9 mouse cellular contexts compared by ENCODE assay signal in genomic region chr1:160259884-160260283, GRCm38 (mm10). TPM values are rescaled to one million over a fixed set of nuclear protein-coding genes. Genes with fewer than 3 reads are reported as not detected.
A peak's percentile ranks its signal among the peaks of the same experiment; 100 is the strongest.
DNase-seq lines count a peak whose midpoint lies in the region; ATAC-seq and TF ChIP-seq lines count a peak whose summit lies in the region.
"Had no signal": no experiment of that assay in that cellular context is flagged by ENCODE, and none has a peak within 500 bp of the region (broad histone marks: within the 10 kb centered on the region; RNA-seq: fewer than 3 reads in every experiment).

No protein-coding gene starts in this region.

- no peak for TF ChIP-seq CTCF in liver, postnatal 0 days (IDR thresholded peaks at IDR 0.05; ENCODE audit: low read depth)
- TF ChIP-seq CTCF in midbrain, postnatal 0 days (IDR thresholded peaks at IDR 0.05): no peak
- TF ChIP-seq CTCF in gastrocnemius, adult 2 months (IDR thresholded peaks at IDR 0.05): no peak
- TF ChIP-seq CTCF in heart, adult 2 months (IDR thresholded peaks at IDR 0.05): no peak

- no peak for TF ChIP-seq EP300 in liver, postnatal 0 days (IDR thresholded peaks at IDR 0.05; ENCODE audit: low read depth)
- no peak for TF ChIP-seq EP300 in heart, adult 2 months (IDR thresholded peaks at IDR 0.05; ENCODE audit: insufficient read depth, low read depth, low read length)

- no peaks in the 10 kb centered on the region for H3K79me2 ChIP-seq in heart, adult 2 months (replicated peaks; ENCODE audit: control insufficient read depth, insufficient read depth, low read length)

- 71% methylated on average over 7 of the region's 7 CpGs for WGBS in liver, postnatal 0 days (ENCODE audit: insufficient replicate concordance)
- 69% methylated on average over 7 of the region's 7 CpGs for WGBS in liver, embryonic 12.5 days (ENCODE audit: insufficient replicate concordance)
- WGBS in embryonic facial prominence, embryonic 11.5 days: 55% methylated on average over 7 of the region's 7 CpGs
- WGBS in midbrain, postnatal 0 days: 33% methylated on average over 7 of the region's 7 CpGs
- 61% methylated on average over 7 of the region's 7 CpGs for WGBS in heart, adult 2 months

- H3K9me3 ChIP-seq in liver, postnatal 0 days (ENCODE audit: low read length): no peaks in the 10 kb centered on the region
- H3K9me3 ChIP-seq in liver, embryonic 12.5 days (replicated peaks): no peaks in the 10 kb centered on the region
- no peaks in the 10 kb centered on the region for H3K9me3 ChIP-seq in embryonic facial prominence, embryonic 11.5 days (replicated peaks; ENCODE audit: control insufficient read depth, low read length)
- no peaks in the 10 kb centered on the region for H3K9me3 ChIP-seq in midbrain, postnatal 0 days (ENCODE audit: low read length)

- no peak overlapping the region for H3K27ac ChIP-seq in liver, postnatal 0 days (ENCODE audit: low read depth)
- no peak overlapping the region for H3K27ac ChIP-seq in liver, embryonic 12.5 days
- H3K27ac ChIP-seq in embryonic facial prominence, embryonic 11.5 days (replicated peaks; ENCODE audit: low read depth, low read length): no peak overlapping the region
- H3K27ac ChIP-seq in midbrain, postnatal 0 days (ENCODE audit: low read depth, low read length): no peak overlapping the region
- H3K27ac ChIP-seq in gastrocnemius, adult 2 months: no peak overlapping the region
- H3K27ac ChIP-seq in heart, adult 2 months: no peak overlapping the region

- no peak overlapping the region for H3K4me2 ChIP-seq in liver, postnatal 0 days (ENCODE audit: low read depth, low read length)
- H3K4me2 ChIP-seq in liver, embryonic 12.5 days: no peak overlapping the region
- H3K4me2 ChIP-seq in embryonic facial prominence, embryonic 11.5 days (ENCODE audit: low read depth, low read length): no peak overlapping the region
- H3K4me2 ChIP-seq in midbrain, postnatal 0 days (ENCODE audit: low read depth, low read length, poor library complexity, severe bottlenecking): no peak overlapping the region

- no peak for TF ChIP-seq POLR2A in heart, adult 2 months (IDR thresholded peaks at IDR 0.05; ENCODE audit: insufficient read depth, low read depth, low read length)

- peak; percentile 61; the same call in 1 of the 2 replicates for ATAC-seq in liver, postnatal 0 days
- no peak for ATAC-seq in liver, embryonic 12.5 days
- ATAC-seq in embryonic facial prominence, embryonic 11.5 days (replicated peaks; ENCODE audit: insufficient number of reproducible peaks, low FRiP score, low TSS enrichment, low read depth): no peak
- peak; percentile 80 for ATAC-seq in midbrain, postnatal 0 days (ENCODE audit: low FRiP score)

- no peaks in the 10 kb centered on the region for H3K27me3 ChIP-seq in liver, postnatal 0 days (ENCODE audit: insufficient read depth, low read length)
- H3K27me3 ChIP-seq in liver, embryonic 12.5 days (replicated peaks): no peaks in the 10 kb centered on the region
- no peaks in the 10 kb centered on the region for H3K27me3 ChIP-seq in embryonic facial prominence, embryonic 11.5 days (ENCODE audit: control insufficient read depth, insufficient read depth, low read length)
- no peaks in the 10 kb centered on the region for H3K27me3 ChIP-seq in midbrain, postnatal 0 days (ENCODE audit: insufficient read depth, low read length)
- no peaks in the 10 kb centered on the region for H3K27me3 ChIP-seq in heart, adult 2 months (ENCODE audit: control insufficient read depth, insufficient read depth, low read length)

- intact Hi-C loops in gastrocnemius, adult 2 months (cut with DNase I): no loop called here
- intact Hi-C loops in heart, adult 2 months (cut with DNase I): no loop called here

- no peak overlapping the region for H3K9ac ChIP-seq in liver, postnatal 0 days (replicated peaks)
- no peak overlapping the region for H3K9ac ChIP-seq in liver, embryonic 12.5 days
- H3K9ac ChIP-seq in embryonic facial prominence, embryonic 11.5 days (replicated peaks; ENCODE audit: low read length): no peak overlapping the region
- H3K9ac ChIP-seq in midbrain, postnatal 0 days (replicated peaks; ENCODE audit: low read length, poor library complexity, severe bottlenecking): no peak overlapping the region
- no peak overlapping the region for H3K9ac ChIP-seq in heart, adult 2 months (ENCODE audit: low read depth, low read length)

- DNase-seq in liver, postnatal 0 days: peak; percentile 30
- DNase-seq in embryonic facial prominence, embryonic 11.5 days (ENCODE audit: low spot score): peak; percentile 41
- DNase-seq in kidney, adult 9 months: peak; percentile 28
- peak; percentile 84 for DNase-seq in midbrain, postnatal 0 days (ENCODE audit: low spot score)
- no peak for DNase-seq in thymus, postnatal 36 days
- DNase-seq in gastrocnemius, adult 2 months: no peak
- DNase-seq in heart, adult 2 months: no peak
- DNase-seq: gastrocnemius, postnatal 10 days had no signal

- peaks cover 6% of the 10 kb centered on the region for H3K4me1 ChIP-seq in liver, postnatal 0 days (ENCODE audit: insufficient read depth)
- peaks cover 20% of the 10 kb centered on the region for H3K4me1 ChIP-seq in liver, embryonic 12.5 days
- H3K4me1 ChIP-seq in embryonic facial prominence, embryonic 11.5 days (ENCODE audit: control insufficient read depth, insufficient read depth, low read length): no peaks in the 10 kb centered on the region
- H3K4me1 ChIP-seq in midbrain, postnatal 0 days (ENCODE audit: insufficient read depth, low read length): no peaks in the 10 kb centered on the region; the same call in 1 of the 2 replicates
- 0 out of 2 replicates have a peak, but pooled peaks cover 1% of the 10 kb centered on the region for H3K4me1 ChIP-seq in heart, adult 2 months (ENCODE audit: control insufficient read depth, insufficient read depth, low read length)

- H3K36me3 ChIP-seq in liver, postnatal 0 days (replicated peaks; ENCODE audit: insufficient read depth, low read length): peaks cover 3% of the 10 kb centered on the region; the same call in 1 of the 2 replicates
- H3K36me3 ChIP-seq in liver, embryonic 12.5 days: peaks cover 14% of the 10 kb centered on the region
- H3K36me3 ChIP-seq in embryonic facial prominence, embryonic 11.5 days (replicated peaks; ENCODE audit: control insufficient read depth, insufficient read depth, low read depth, low read length): no peaks in the 10 kb centered on the region
- H3K36me3 ChIP-seq in midbrain, postnatal 0 days (ENCODE audit: insufficient read depth, low read length): peaks cover 6% of the 10 kb centered on the region; the same call in 1 of the 2 replicates
- H3K36me3 ChIP-seq in heart, adult 2 months (ENCODE audit: control insufficient read depth, insufficient read depth, low read length): no peaks in the 10 kb centered on the region

- no peak overlapping the region for H3K4me3 ChIP-seq in liver, postnatal 0 days (ENCODE audit: low read depth, low read length)
- H3K4me3 ChIP-seq in liver, embryonic 12.5 days: no peak overlapping the region
- H3K4me3 ChIP-seq in embryonic facial prominence, embryonic 11.5 days (ENCODE audit: low read depth, low read length): no peak overlapping the region
- H3K4me3 ChIP-seq in midbrain, postnatal 0 days (ENCODE audit: low read depth, low read length): no peak overlapping the region
- H3K4me3 ChIP-seq in gastrocnemius, adult 2 months: no peak overlapping the region
- H3K4me3 ChIP-seq in heart, adult 2 months: no peak overlapping the region

RNA-seq across cellular contexts. Expression of gene Cacybp, which starts 47.2 kb away (rescaled TPM):
- 66.0 and 75.2 TPM in 2 replicates for polyA plus RNA-seq in liver, postnatal 0 days (2015; fragmentation: Nextera tagmentation; extraction: Ambion mirVana)
- polyA plus RNA-seq in liver, embryonic 12.5 days (2016; fragmentation: Nextera tagmentation; extraction: Ambion mirVana): 279 and 282 TPM in 2 replicates
- polyA plus RNA-seq in embryonic facial prominence, embryonic 11.5 days (2014; fragmentation: Nextera tagmentation; extraction: Ambion mirVana): 314 and 333 TPM in 2 replicates
- 126 and 134 TPM in 2 replicates for total RNA-seq in midbrain, postnatal 0 days (2014; rRNA removed)
- polyA plus RNA-seq in midbrain, postnatal 0 days (2015; fragmentation: Nextera tagmentation; extraction: Ambion mirVana): 320 and 328 TPM in 2 replicates
- total RNA-seq in gastrocnemius, adult 2 months (2021): 10 to 100 TPM; 50.1 to 65.8 TPM
- 10 to 100 TPM; 70.5 to 74.2 TPM for total RNA-seq in heart, adult 2 months (2021)
- polyA plus RNA-seq in heart, adult 2 months (2012; rRNA removed): 6.5 and 13.7 TPM in 2 replicates

Comparison
In these comparisons a context has a peak if more than half of its experiments do, and no peak if none do; other contexts are left out.
1. ATAC-seq: peak in liver, postnatal 0 days (single experiment) and midbrain, postnatal 0 days (single experiment); none in liver, embryonic 12.5 days (single experiment) and embryonic facial prominence, embryonic 11.5 days (single experiment).
2. DNase-seq: peak in liver, postnatal 0 days (single experiment), embryonic facial prominence, embryonic 11.5 days (single experiment), kidney, adult 9 months (single experiment) and midbrain, postnatal 0 days (single experiment); none in thymus, postnatal 36 days (0 of 2), gastrocnemius, adult 2 months (single experiment) and heart, adult 2 months (0 of 2).